Mouse (Mus musculus): ENCODE data around the gene Zfp40.

Gene Zfp40

GRCm38 (mm10) chr17:23192453-23193379, at the start of gene Zfp40:
Gene Zfp40, minus strand, starts transcription at chr17:23193252.
- in situ Hi-C loops (cut with MboI, MseI) = loop anchor here (10.0 to 25.0 kb wide), 2 partner anchors 778 to 1505 kb away; partner anchors contain the start of gene Gm10226

DNA sequence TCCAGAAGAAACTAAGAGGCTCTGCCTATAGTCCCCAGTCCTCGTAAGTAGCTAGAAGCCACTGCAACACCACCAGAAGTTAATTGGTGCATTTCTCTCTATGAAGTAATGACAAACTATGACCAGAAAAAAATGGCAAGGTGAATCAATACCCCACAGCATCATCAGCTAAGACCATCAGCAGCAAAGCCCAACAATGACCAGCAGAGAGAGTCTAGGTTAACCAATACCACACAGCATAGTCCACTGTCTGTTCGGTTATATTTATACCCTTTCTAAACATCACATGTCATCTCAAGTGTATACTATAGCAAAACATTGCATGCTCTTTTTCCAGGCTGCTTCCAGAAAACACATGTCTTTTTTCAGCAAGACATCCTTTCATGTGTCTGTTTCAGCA, 25.3 kb upstream of the Zfp40 start:
- in situ Hi-C loops (cut with MboI, MseI) = no loop called here

DNA sequence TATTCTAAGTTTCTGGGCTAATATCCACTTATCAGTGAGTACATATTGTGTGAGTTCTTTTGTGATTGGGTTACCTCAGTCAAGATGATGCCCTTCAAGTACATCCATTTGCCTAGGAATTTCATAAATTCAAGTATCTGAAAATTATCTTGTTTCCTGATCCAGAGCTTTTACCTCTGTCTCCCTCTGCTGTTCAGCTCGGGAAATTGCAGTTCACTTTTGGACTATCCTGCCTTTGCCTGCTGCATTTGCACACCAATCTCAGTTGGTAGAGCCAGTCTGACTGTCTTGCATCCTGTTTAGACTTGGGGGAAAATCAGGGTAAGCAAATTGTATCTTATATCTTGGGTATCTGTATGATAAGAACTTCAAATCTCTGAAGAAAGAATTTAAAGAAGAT, 6.8 kb upstream of the Zfp40 start:
- in situ Hi-C loops (cut with MboI, MseI) = loop anchor here (5.0 to 25.0 kb wide), 4 partner anchors 333 to 1513 kb away; partner anchors contain the start of genes Gm10226 and Zfp945

DNA sequence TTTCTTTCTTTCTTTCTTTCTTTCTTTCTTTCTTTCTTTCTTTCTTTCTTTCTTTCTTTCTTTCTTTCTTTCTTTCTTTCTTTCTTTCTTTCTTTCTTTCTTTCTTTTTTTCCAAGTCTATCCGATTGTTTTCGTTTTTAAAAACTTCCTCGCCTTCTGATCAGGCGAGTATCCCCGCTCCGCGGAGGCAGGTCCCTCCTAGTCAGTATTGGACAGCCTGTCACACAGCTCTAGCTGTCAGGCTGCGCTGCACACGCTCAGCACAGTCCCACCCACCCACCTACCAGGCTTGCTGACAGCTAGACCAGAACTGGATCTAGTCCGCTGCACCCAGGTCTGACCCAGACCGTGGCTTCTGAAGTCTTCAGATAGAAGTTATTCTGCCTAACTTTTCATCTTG, 389 bp upstream of the Zfp40 start:
- in situ Hi-C loops (cut with MboI, MseI) = loop anchor here (10.0 to 25.0 kb wide), 2 partner anchors 779 to 1506 kb away; partner anchors contain the start of gene Gm10226

DNA sequence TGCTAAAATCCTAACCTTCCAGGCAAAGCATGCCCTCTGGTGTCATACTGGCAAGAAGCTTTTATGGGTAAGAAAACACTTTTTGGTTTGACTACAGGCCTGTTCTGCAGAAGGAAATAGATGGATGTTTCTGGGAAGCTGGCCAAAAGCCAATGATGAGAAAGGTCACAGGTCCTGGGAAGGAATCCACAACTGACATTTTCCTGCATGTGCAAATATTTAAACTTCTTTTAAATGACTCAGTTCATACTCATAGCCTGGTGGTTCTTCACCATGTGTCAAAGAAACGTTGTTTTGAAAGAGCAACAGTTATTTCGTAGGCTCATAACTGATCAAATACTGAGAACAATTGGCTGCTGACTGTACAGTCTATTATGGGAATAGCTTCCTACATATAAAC, 5.4 kb downstream of the Zfp40 start:
- in situ Hi-C loops (cut with MboI, MseI) = loop anchor here (10.0 to 25.0 kb wide), 2 partner anchors 347 to 1500 kb away; partner anchors contain the start of gene Gm10226

Measured in T-helper 1 cell (primary cell).